Mouse (Mus musculus): ENCODE results near the gene Zfp85.

GRCm38 (mm10) chr13:67742941-67743340 lies 12.1 kb downstream of the Zfp85 start:
- TF ChIP-seq CTCF (IDR thresholded peaks at IDR 0.05; ENCODE audit: borderline replicate concordance, insufficient read depth, low read depth, low read length) = no peak
- TF ChIP-seq POLR2A (IDR thresholded peaks at IDR 0.05; ENCODE audit: borderline replicate concordance, insufficient read depth, low read length) = no peak

Data from cerebellum, adult 2 months (tissue).